Mouse (Mus musculus): ENCODE data around the gene Glis2.

GRCm38 (mm10) chr16:4665726-4666125 lies 71.2 kb downstream of the Glis2 start:
- TF ChIP-seq CTCF (conservative IDR thresholded peaks at IDR 0.05; ENCODE audit: low read length) (no peak), POU5F1 (IDR thresholded peaks at IDR 0.05; ENCODE audit: borderline replicate concordance, low read length) (no peak), NANOG (IDR thresholded peaks at IDR 0.05; ENCODE audit: borderline replicate concordance, low read length) (no peak)
